Mouse (Mus musculus): Measurements from ENCODE around the gene Ntn4. TPM values are rescaled to one million over a fixed set of nuclear protein-coding genes. Genes with fewer than 3 reads are reported as not detected.

Ntn4 gene
- polyA plus RNA-seq, 2 experiments, result 1.4 to 3.6 TPM

DNA sequence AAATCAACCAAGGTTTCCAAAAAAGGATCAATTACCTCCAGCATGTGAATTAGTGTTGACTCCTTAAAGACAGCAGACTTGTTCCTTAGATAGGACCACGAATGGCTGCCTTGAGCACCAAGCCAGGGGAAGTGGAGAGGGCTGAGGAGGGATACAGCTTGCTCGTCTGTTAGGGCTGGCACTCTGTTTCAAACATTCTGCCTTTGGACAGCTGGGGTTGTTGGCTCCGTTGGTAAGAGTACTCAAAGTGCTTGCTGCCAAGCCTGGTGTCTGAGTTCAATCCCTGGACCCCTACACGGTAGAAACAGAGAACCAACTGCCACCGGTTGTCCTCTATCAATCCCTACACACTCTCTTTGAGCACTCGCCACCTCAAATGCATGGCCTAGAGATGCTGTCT, 90.0 kb downstream of the Ntn4 start:
- no peak for DNase-seq (ENCODE audit: low spot score)
- no peak for TF ChIP-seq POLR2A (IDR thresholded peaks at IDR 0.05; ENCODE audit: borderline replicate concordance, extremely low read depth, insufficient read depth, insufficient read length)
- H3K4me1 ChIP-seq (ENCODE audit: control insufficient read depth, insufficient read depth, low read length), result no peaks in the 10 kb centered on the region
- no peaks in the 10 kb centered on the region for H3K27me3 ChIP-seq (ENCODE audit: control insufficient read depth, insufficient read depth, low read length)
- no peaks in the 10 kb centered on the region for H3K9me3 ChIP-seq (ENCODE audit: control insufficient read depth, low read length)
- 80% methylated on average over 6 of the region's 6 CpGs for WGBS
- ATAC-seq (ENCODE audit: low FRiP score, low read depth), result no peak
- no peak overlapping the region for H3K9ac ChIP-seq (ENCODE audit: low read depth, low read length, severe bottlenecking)
- H3K36me3 ChIP-seq (ENCODE audit: control insufficient read depth, insufficient read depth, low read length), result no peaks in the 10 kb centered on the region
- no peak overlapping the region for H3K27ac ChIP-seq (replicated peaks; ENCODE audit: low read depth, low read length)
- H3K4me2 ChIP-seq (replicated peaks; ENCODE audit: low read depth, low read length, severe bottlenecking), result no peak overlapping the region
- no peak overlapping the region for H3K4me3 ChIP-seq (replicated peaks; ENCODE audit: low read length)

DNA sequence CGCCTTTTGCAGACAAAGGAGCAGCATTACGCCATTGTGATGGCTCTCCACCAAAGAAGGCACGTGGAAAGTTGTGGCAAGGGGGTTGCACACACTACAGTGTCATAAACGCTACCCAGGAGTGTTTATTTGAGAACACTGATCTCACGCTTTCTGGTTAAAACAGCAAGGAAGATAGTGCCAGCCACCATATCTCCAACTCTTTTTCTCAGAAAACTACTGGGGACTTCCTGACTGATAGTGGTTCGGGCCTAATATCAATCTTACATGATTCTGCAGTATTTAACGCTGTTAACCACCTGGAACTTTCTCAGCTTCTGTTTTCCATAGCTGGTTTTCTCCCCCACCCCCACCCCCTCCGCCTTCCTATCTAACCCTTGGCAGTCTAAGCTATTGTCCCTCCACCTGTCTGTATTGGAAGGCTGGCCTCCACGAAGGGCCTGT, 90.8 kb downstream of the Ntn4 start:
- no peak overlapping the region for H3K9ac ChIP-seq (ENCODE audit: low read depth, low read length, severe bottlenecking)
- no peaks in the 10 kb centered on the region for H3K27me3 ChIP-seq (ENCODE audit: control insufficient read depth, insufficient read depth, low read length)
- TF ChIP-seq POLR2A (IDR thresholded peaks at IDR 0.05; ENCODE audit: borderline replicate concordance, extremely low read depth, insufficient read depth, insufficient read length), result no peak
- no peaks in the 10 kb centered on the region for H3K4me1 ChIP-seq (ENCODE audit: control insufficient read depth, insufficient read depth, low read length)
- H3K4me3 ChIP-seq (replicated peaks; ENCODE audit: low read length), result no peak overlapping the region
- no peaks in the 10 kb centered on the region for H3K9me3 ChIP-seq (ENCODE audit: control insufficient read depth, low read length)
- H3K36me3 ChIP-seq (ENCODE audit: control insufficient read depth, insufficient read depth, low read length), result no peaks in the 10 kb centered on the region
- H3K4me2 ChIP-seq (replicated peaks; ENCODE audit: low read depth, low read length, severe bottlenecking), result no peak overlapping the region
- H3K27ac ChIP-seq (replicated peaks; ENCODE audit: low read depth, low read length), result no peak overlapping the region
- WGBS, result 79% methylated on average over 9 of the region's 9 CpGs
- DNase-seq (ENCODE audit: low spot score), result no peak
- no peak for ATAC-seq (ENCODE audit: low FRiP score, low read depth)

DNA sequence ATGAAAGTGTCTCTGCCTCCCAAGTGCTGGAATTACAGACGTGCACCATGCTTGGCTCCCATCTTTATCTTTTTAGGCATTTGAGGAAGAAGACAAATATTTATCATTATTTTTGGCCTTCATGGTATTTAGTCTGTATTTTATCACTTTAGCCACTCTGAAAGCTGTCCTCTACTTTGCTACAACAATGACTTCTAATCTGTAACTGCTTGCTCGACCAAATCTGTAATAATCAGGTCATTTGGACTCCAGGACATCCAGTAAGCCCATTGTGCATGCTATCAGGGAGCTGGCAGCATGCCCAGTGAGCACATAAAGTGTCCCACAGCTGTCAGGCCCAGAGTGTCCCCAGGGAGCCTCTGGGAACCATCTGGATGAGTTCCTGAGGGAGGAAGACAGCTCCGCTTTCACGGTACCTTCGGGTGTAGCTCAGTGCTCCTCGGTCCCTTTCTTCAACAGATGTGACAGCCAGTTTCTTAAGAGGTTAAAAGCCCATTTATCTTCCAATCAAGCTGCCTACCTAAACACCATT, 95.7 kb downstream of the Ntn4 start:
- Histone ChIP-seq H3K27me3 (ENCODE audit: control insufficient read depth, insufficient read depth, low read length) (no peaks in the 10 kb centered on the region), H3K9ac (ENCODE audit: low read depth, low read length, severe bottlenecking) (no peak overlapping the region), H3K9me3 (ENCODE audit: control insufficient read depth, low read length) (no peaks in the 10 kb centered on the region), H3K4me1 (ENCODE audit: control insufficient read depth, insufficient read depth, low read length) (no peaks in the 10 kb centered on the region), H3K4me3 (replicated peaks; ENCODE audit: low read length) (no peak overlapping the region), H3K36me3 (ENCODE audit: control insufficient read depth, insufficient read depth, low read length) (no peaks in the 10 kb centered on the region), H3K27ac (replicated peaks; ENCODE audit: low read depth, low read length) (no peak overlapping the region), H3K4me2 (replicated peaks; ENCODE audit: low read depth, low read length, severe bottlenecking) (no peak overlapping the region)
- DNase-seq (ENCODE audit: low spot score) (peak; percentile 59), ATAC-seq (ENCODE audit: low FRiP score, low read depth) (no peak)
- 56% methylated on average over 6 of the region's 6 CpGs for WGBS
- no peak for TF ChIP-seq POLR2A (IDR thresholded peaks at IDR 0.05; ENCODE audit: borderline replicate concordance, extremely low read depth, insufficient read depth, insufficient read length)

- Histone ChIP-seq H3K4me3 (replicated peaks; ENCODE audit: low read length) (no peak overlapping the region), H3K9me3 (ENCODE audit: control insufficient read depth, low read length) (no peaks in the 10 kb centered on the region), H3K4me1 (ENCODE audit: control insufficient read depth, insufficient read depth, low read length) (no peaks in the 10 kb centered on the region), H3K9ac (ENCODE audit: low read depth, low read length, severe bottlenecking) (no peak overlapping the region), H3K4me2 (replicated peaks; ENCODE audit: low read depth, low read length, severe bottlenecking) (no peak overlapping the region), H3K27ac (replicated peaks; ENCODE audit: low read depth, low read length) (no peak overlapping the region), H3K27me3 (ENCODE audit: control insufficient read depth, insufficient read depth, low read length) (no peaks in the 10 kb centered on the region), H3K36me3 (ENCODE audit: control insufficient read depth, insufficient read depth, low read length) (no peaks in the 10 kb centered on the region)
- DNase-seq (ENCODE audit: low spot score) (no peak), ATAC-seq (ENCODE audit: low FRiP score, low read depth) (no peak)
- no peak for TF ChIP-seq POLR2A (IDR thresholded peaks at IDR 0.05; ENCODE audit: borderline replicate concordance, extremely low read depth, insufficient read depth, insufficient read length)
- WGBS, result 70% methylated on average over 5 of the region's 5 CpGs
Observed at GRCm38 (mm10) chr10:93737080-93737479, 96.6 kb downstream of the Ntn4 start.

- Histone ChIP-seq H3K9ac (ENCODE audit: low read depth, low read length, severe bottlenecking) (no peak overlapping the region), H3K27ac (replicated peaks; ENCODE audit: low read depth, low read length) (0 out of 2 replicates have a peak overlapping the region, but pooled peaks have one; percentile 33), H3K4me2 (replicated peaks; ENCODE audit: low read depth, low read length, severe bottlenecking) (no peak overlapping the region), H3K36me3 (ENCODE audit: control insufficient read depth, insufficient read depth, low read length) (no peaks in the 10 kb centered on the region), H3K27me3 (ENCODE audit: control insufficient read depth, insufficient read depth, low read length) (no peaks in the 10 kb centered on the region), H3K4me1 (ENCODE audit: control insufficient read depth, insufficient read depth, low read length) (no peaks in the 10 kb centered on the region), H3K9me3 (ENCODE audit: control insufficient read depth, low read length) (no peaks in the 10 kb centered on the region), H3K4me3 (replicated peaks; ENCODE audit: low read length) (no peak overlapping the region)
- no peak for TF ChIP-seq POLR2A (IDR thresholded peaks at IDR 0.05; ENCODE audit: borderline replicate concordance, extremely low read depth, insufficient read depth, insufficient read length)
- 46% methylated on average over 14 of the region's 14 CpGs for WGBS
- ATAC-seq (ENCODE audit: low FRiP score, low read depth), result peak; percentile 50; the same call in 1 of the 2 replicates
- DNase-seq (ENCODE audit: low spot score), result peak; percentile 44
Observed at GRCm38 (mm10) chr10:93741446-93742096, 101.1 kb downstream of the Ntn4 start.

Measured in limb, embryonic 14.5 days (tissue).